Mouse (Mus musculus): ENCODE data around the gene Rnasek. TPM values are rescaled to one million over a fixed set of nuclear protein-coding genes. Genes with fewer than 3 reads are reported as not detected.

Rnasek gene
- total RNA-seq, 2 experiments from 2014 or later: 97.8 to 102 TPM

Small RNA genes within 50 kb of the gene (microRNA-seq; reads per million reads assigned to microRNA genes)
- gene Mir195a (1,311 to 2,478 reads per million in 2 experiments), gene Mir497 (0 reads per million in 2 experiments), gene Mir497b (0 reads per million in 2 experiments)

Other genes with a start within 250 kb of the Rnasek start
- gene Gabarap, start 248.7 kb downstream of the Rnasek start, total RNA-seq (2021): 100 to 1,000 TPM; 285 to 320 TPM
- gene Phf23, start 244.1 kb downstream of the Rnasek start, total RNA-seq (2021): 10 to 100 TPM; 18.4 to 19.7 TPM
- 1 to 10 TPM; 3.4 to 4.8 TPM for gene Dvl2, start 239.2 kb downstream of the Rnasek start, total RNA-seq (2021)
- 1,000 to 10,000 TPM; 1,326 to 1,372 TPM for gene Acadvl, start 224.4 kb downstream of the Rnasek start, total RNA-seq (2021)
- 1 to 10 TPM; 5.9 to 6.8 TPM for gene Dlg4, start 222.9 kb downstream of the Rnasek start, total RNA-seq (2021)
- gene Asgr1, start 185.8 kb downstream of the Rnasek start, total RNA-seq (2021): not detected
- gene Asgr2, start 147.2 kb downstream of the Rnasek start, total RNA-seq (2021): under 1 TPM in 1 of 2 experiments, not detected in 1; 0.21 TPM
- gene Mgl2, start 109.5 kb downstream of the Rnasek start, total RNA-seq (2021): 1 to 10 TPM; 3.5 to 5.1 TPM
- 1 to 10 TPM; 3.1 to 3.5 TPM for gene Clec10a, start 83.6 kb downstream of the Rnasek start, total RNA-seq (2021)
- 1 to 10 TPM in 1 of 2 experiments, under 1 TPM in 1; 0.65 to 2.2 TPM for gene Slc16a11, start 27.1 kb downstream of the Rnasek start, total RNA-seq (2021)
- gene Slc16a13, start 18.8 kb downstream of the Rnasek start, total RNA-seq (2021): 1 to 10 TPM; 2.1 to 2.9 TPM
- 10 to 100 TPM in 1 of 2 experiments, 1 to 10 TPM in 1; 5.5 to 15.5 TPM for gene Bcl6b, start 10.0 kb downstream of the Rnasek start, total RNA-seq (2021)
- 10 to 100 TPM; 29.1 to 30.6 TPM for gene 0610010K14Rik, start 1.9 kb downstream of the Rnasek start, total RNA-seq (2021)
- gene Gm21988, start within 50 bp of the Rnasek start, total RNA-seq (2021): 1 to 10 TPM; 2.7 TPM
- 1 to 10 TPM; 1.6 to 1.9 TPM for gene Alox12, start 15.5 kb upstream of the Rnasek start, total RNA-seq (2021)
- not detected for gene Alox12e, start 82.8 kb upstream of the Rnasek start, total RNA-seq (2021)
- gene Alox15, start 112.2 kb upstream of the Rnasek start, total RNA-seq (2021): 1 to 10 TPM; 4.0 to 7.2 TPM
- 10 to 100 TPM; 19.0 to 19.3 TPM for gene Pelp1, start 170.2 kb upstream of the Rnasek start, total RNA-seq (2021)
- gene Arrb2, start 192.8 kb upstream of the Rnasek start, total RNA-seq (2021): 10 to 100 TPM; 11.3 to 12.5 TPM
- 1 to 10 TPM; 7.5 to 8.2 TPM for gene Med11, start 212.1 kb upstream of the Rnasek start, total RNA-seq (2021)
- gene Zmynd15, start 219.6 kb upstream of the Rnasek start, total RNA-seq (2021): 1 to 10 TPM; 1.7 to 2.8 TPM
- 1 to 10 TPM; 8.3 to 9.9 TPM for gene Cxcl16, start 220.1 kb upstream of the Rnasek start, total RNA-seq (2021)